In genomic region chr13:58534216-58534841, GRCm38 (mm10) we compare ENCODE assay signal across 19 mouse cellular contexts.
A peak's percentile ranks its signal among the peaks of the same experiment; 100 is the strongest.
DNase-seq lines count a peak whose midpoint lies in the region; ATAC-seq and TF ChIP-seq lines count a peak whose summit lies in the region.
"Had no signal": no experiment of that assay in that cellular context is flagged by ENCODE, and none has a peak within 500 bp of the region (broad histone marks: within the 10 kb centered on the region; RNA-seq: fewer than 3 reads in every experiment).

No protein-coding gene starts in this region.

- no peaks in the 10 kb centered on the region for H3K27me3 ChIP-seq in stomach, postnatal 0 days (ENCODE audit: control insufficient read depth, insufficient read depth, low read length)
- H3K27me3 ChIP-seq: embryonic facial prominence, embryonic 13.5 days; forebrain, embryonic 15.5 days; limb, embryonic 12.5 days had no signal

- no peak overlapping the region for H3K27ac ChIP-seq in stomach, postnatal 0 days (replicated peaks)
- H3K27ac ChIP-seq: embryonic facial prominence, embryonic 13.5 days; forebrain, embryonic 15.5 days; heart, embryonic 10.5 days; hindbrain, embryonic 10.5 days; limb, embryonic 12.5 days had no signal

- H3K4me1 ChIP-seq in stomach, postnatal 0 days (replicated peaks; ENCODE audit: control insufficient read depth, insufficient read depth) = no peaks in the 10 kb centered on the region
- H3K4me1 ChIP-seq: embryonic facial prominence, embryonic 13.5 days; forebrain, embryonic 15.5 days; limb, embryonic 12.5 days had no signal

- no peaks in the 10 kb centered on the region for H3K36me3 ChIP-seq in stomach, postnatal 0 days (ENCODE audit: control insufficient read depth, insufficient read depth, low read length)
- H3K36me3 ChIP-seq: embryonic facial prominence, embryonic 13.5 days; forebrain, embryonic 15.5 days; heart, embryonic 10.5 days; hindbrain, embryonic 10.5 days; limb, embryonic 12.5 days had no signal

- H3K4me2 ChIP-seq in stomach, postnatal 0 days (replicated peaks; ENCODE audit: low read depth) = no peak overlapping the region
- H3K4me2 ChIP-seq: embryonic facial prominence, embryonic 13.5 days; forebrain, embryonic 15.5 days; limb, embryonic 12.5 days had no signal

- DNase-seq in heart, adult 11 months = peak; percentile 54
- DNase-seq in heart, postnatal 4 days = no peak
- peak; percentile 5 for DNase-seq in urinary bladder, adult 18-20 months (ENCODE audit: low spot score in 2 of 2)
- no peak for DNase-seq in urinary bladder, adult 2 months (ENCODE audit: low spot score)
- DNase-seq in R1 (ENCODE audit: low read depth, low spot score) = peak; percentile 53
- peak; percentile 40 for DNase-seq in stomach, postnatal 0 days (ENCODE audit: low spot score)
- no peak for DNase-seq in right cerebral cortex, postnatal 25 days
- DNase-seq in cerebellum, adult 8-10 months = no peak
- DNase-seq: adrenal gland, postnatal 10 days; cerebellum, postnatal 14 days; kidney, adult 18-20 months; kidney, postnatal 4 days; liver, postnatal 0 days; thymus, adult 2 months had no signal

- no peak overlapping the region for H3K9ac ChIP-seq in stomach, postnatal 0 days (ENCODE audit: low read length)
- H3K9ac ChIP-seq: embryonic facial prominence, embryonic 13.5 days; forebrain, embryonic 15.5 days; limb, embryonic 12.5 days; liver, postnatal 0 days had no signal

- 51% methylated on average over 7 of the region's 7 CpGs for WGBS in stomach, postnatal 0 days

- no peak overlapping the region for H3K4me3 ChIP-seq in stomach, postnatal 0 days (ENCODE audit: low read depth, low read length)
- H3K4me3 ChIP-seq: embryonic facial prominence, embryonic 13.5 days; forebrain, embryonic 15.5 days; heart, embryonic 10.5 days; hindbrain, embryonic 10.5 days; limb, embryonic 12.5 days had no signal

- ATAC-seq in stomach, postnatal 0 days (ENCODE audit: low FRiP score, low TSS enrichment) = peak; percentile 84
- ATAC-seq: forebrain, embryonic 15.5 days; liver, postnatal 0 days had no signal

- no peaks in the 10 kb centered on the region for H3K9me3 ChIP-seq in stomach, postnatal 0 days (ENCODE audit: control insufficient read depth, low read length)
- H3K9me3 ChIP-seq: embryonic facial prominence, embryonic 13.5 days; forebrain, embryonic 15.5 days; heart, embryonic 10.5 days; hindbrain, embryonic 10.5 days; limb, embryonic 12.5 days had no signal

- no peak for TF ChIP-seq CTCF in stomach, postnatal 0 days (IDR thresholded peaks at IDR 0.05; ENCODE audit: low read depth)

- TF ChIP-seq EP300 in stomach, postnatal 0 days (optimal IDR thresholded peaks at IDR 0.05) = no peak

Comparison
In these comparisons a context has a peak if more than half of its experiments do, and no peak if none do; other contexts are left out.
1. DNase-seq: peak in heart, adult 11 months (single experiment), urinary bladder, adult 18-20 months (2 of 2), R1 (single experiment) and stomach, postnatal 0 days (single experiment); none in heart, postnatal 4 days (single experiment), urinary bladder, adult 2 months (single experiment), right cerebral cortex, postnatal 25 days (single experiment) and cerebellum, adult 8-10 months (single experiment).